Mouse (Mus musculus): ENCODE data around the gene Mrpl23.

DNA sequence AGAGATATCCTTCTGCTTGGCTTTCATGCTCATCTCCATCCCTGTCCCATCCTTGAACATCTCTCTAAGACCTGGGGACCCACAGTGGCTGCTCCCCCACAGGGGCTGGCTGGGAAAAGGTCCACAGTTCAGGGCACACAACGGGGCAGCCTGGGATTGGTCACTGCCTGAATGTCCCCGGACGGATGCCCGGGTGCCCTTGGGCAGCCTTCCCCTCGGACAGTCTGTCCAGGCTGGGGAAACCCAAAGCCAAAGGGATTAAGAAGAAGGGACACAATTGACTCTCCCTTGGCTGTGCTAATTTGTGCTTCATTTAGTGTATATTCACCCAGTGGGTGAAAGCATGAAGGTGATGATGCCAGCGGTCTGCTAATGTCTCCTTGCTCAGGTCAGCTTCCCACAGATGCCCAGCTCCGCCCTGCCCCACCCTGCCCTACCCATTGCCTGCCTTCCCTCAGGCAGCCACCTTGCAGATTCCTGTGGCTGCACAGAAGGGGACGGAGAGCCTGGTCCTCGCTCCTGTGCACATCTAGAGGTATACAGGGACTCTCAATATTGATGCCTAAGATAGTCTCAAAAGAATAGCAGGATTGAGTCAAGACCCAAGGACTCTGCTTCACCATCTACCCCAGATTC lies 26.1 kb downstream of the Mrpl23 start:
- TF ChIP-seq POLR2A (IDR thresholded peaks at IDR 0.05; ENCODE audit: extremely low read depth, insufficient read depth, low read length) = no peak
- TF ChIP-seq CTCF (IDR thresholded peaks at IDR 0.05; ENCODE audit: extremely low read depth, insufficient read depth, low read length) = no peak

Measured in cortical plate, adult 2 months (tissue).